8 mouse cellular contexts compared by ENCODE assay signal in genomic region chr13:58385547-58385920, GRCm38 (mm10). TPM values are rescaled to one million over a fixed set of nuclear protein-coding genes. Genes with fewer than 3 reads are reported as not detected.
DNase-seq lines count a peak whose midpoint lies in the region; ATAC-seq and TF ChIP-seq lines count a peak whose summit lies in the region.

No protein-coding gene starts in this region.

- no peak for ATAC-seq in embryonic facial prominence, embryonic 14.5 days (ENCODE audit: low read depth)
- peak; percentile 43 for ATAC-seq in intestine, embryonic 16.5 days
- ATAC-seq in neural tube, embryonic 13.5 days (ENCODE audit: low read depth), result no peak

- H3K9me3 ChIP-seq in embryonic facial prominence, embryonic 14.5 days (ENCODE audit: control insufficient read depth, low read length), result peaks cover 15% of the 10 kb centered on the region
- H3K9me3 ChIP-seq in intestine, embryonic 16.5 days (ENCODE audit: control insufficient read depth, low read length), result peaks cover 10% of the 10 kb centered on the region
- peaks cover 15% of the 10 kb centered on the region for H3K9me3 ChIP-seq in neural tube, embryonic 13.5 days

- no peaks in the 10 kb centered on the region for H3K4me1 ChIP-seq in embryonic facial prominence, embryonic 14.5 days (ENCODE audit: control insufficient read depth, insufficient read depth, low read length)
- peaks cover 9% of the 10 kb centered on the region; the same call in 1 of the 2 replicates for H3K4me1 ChIP-seq in intestine, embryonic 16.5 days (ENCODE audit: control insufficient read depth, insufficient read depth, low read length)
- H3K4me1 ChIP-seq in neural tube, embryonic 13.5 days (replicated peaks), result peaks cover 12% of the 10 kb centered on the region

- H3K4me2 ChIP-seq in embryonic facial prominence, embryonic 14.5 days (ENCODE audit: low read depth, low read length), result peak overlapping the region; percentile 92
- H3K4me2 ChIP-seq in intestine, embryonic 16.5 days (ENCODE audit: low read depth, low read length), result peak overlapping the region; percentile 86
- peak overlapping the region; percentile 90 for H3K4me2 ChIP-seq in neural tube, embryonic 13.5 days

- H3K27me3 ChIP-seq in embryonic facial prominence, embryonic 14.5 days (replicated peaks; ENCODE audit: control insufficient read depth, insufficient read depth, low read length), result no peaks in the 10 kb centered on the region
- no peaks in the 10 kb centered on the region for H3K27me3 ChIP-seq in intestine, embryonic 16.5 days (replicated peaks; ENCODE audit: control insufficient read depth, insufficient read depth, low read length)
- H3K27me3 ChIP-seq in neural tube, embryonic 13.5 days, result no peaks in the 10 kb centered on the region

- WGBS in embryonic facial prominence, embryonic 14.5 days, result 74% methylated on average over 7 of the region's 7 CpGs
- 68% methylated on average over 7 of the region's 7 CpGs for WGBS in intestine, embryonic 16.5 days
- WGBS in neural tube, embryonic 13.5 days, result 86% methylated on average over 7 of the region's 7 CpGs

- H3K36me3 ChIP-seq in embryonic facial prominence, embryonic 14.5 days (ENCODE audit: control insufficient read depth, insufficient read depth, low read length), result peaks cover 29% of the 10 kb centered on the region
- peaks cover 24% of the 10 kb centered on the region for H3K36me3 ChIP-seq in intestine, embryonic 16.5 days (ENCODE audit: control insufficient read depth, insufficient read depth, low read length)
- H3K36me3 ChIP-seq in neural tube, embryonic 13.5 days, result peaks cover 36% of the 10 kb centered on the region

- DNase-seq in left cerebral cortex, adult 2 months (ENCODE audit: extremely low spot score in 1 of 2, low spot score in 2 of 2), result no peak
- no peak for DNase-seq in left cerebral cortex, postnatal 14 days (ENCODE audit: low spot score in 2 of 2)
- no peak for DNase-seq in embryonic facial prominence, embryonic 14.5 days (ENCODE audit: low spot score)
- no peak for DNase-seq in urinary bladder, postnatal 25 days (ENCODE audit: low spot score)
- no peak for DNase-seq in gastrocnemius, postnatal 14 days
- DNase-seq in lung, postnatal 36 days, result no peak

- no peak for TF ChIP-seq CTCF in left cerebral cortex, adult 2 months (IDR thresholded peaks at IDR 0.05)

- intact Hi-C loops in left cerebral cortex, adult 2 months (cut with DNase I), result loop anchor here (5.0 kb wide), 1 partner anchor 157 kb away; no protein-coding TSS in a partner anchor
- intact Hi-C loops in left cerebral cortex, postnatal 14 days (cut with DNase I), result loop anchor here (2.0 to 5.0 kb wide), 2 partner anchors 157 to 227 kb away; no protein-coding TSS in a partner anchor
- intact Hi-C loops in gastrocnemius, postnatal 14 days (cut with DNase I; ENCODE audit: low total_unique reads), result loop anchor here (5.0 to 10.0 kb wide), 2 partner anchors 98 to 231 kb away; partner anchors contain the start of gene Idnk

- peak overlapping the region; percentile 86 for H3K9ac ChIP-seq in embryonic facial prominence, embryonic 14.5 days (ENCODE audit: low read depth, low read length)
- peak overlapping the region; percentile 94 for H3K9ac ChIP-seq in intestine, embryonic 16.5 days (ENCODE audit: low read depth, low read length)
- peak overlapping the region; percentile 81; the same call in 1 of the 2 replicates for H3K9ac ChIP-seq in neural tube, embryonic 13.5 days

- H3K27ac ChIP-seq in left cerebral cortex, adult 2 months, result no peak overlapping the region
- H3K27ac ChIP-seq in embryonic facial prominence, embryonic 14.5 days (replicated peaks; ENCODE audit: low read depth, low read length), result peak overlapping the region; percentile 40; the same call in 1 of the 2 replicates
- peak overlapping the region; percentile 85 for H3K27ac ChIP-seq in intestine, embryonic 16.5 days (ENCODE audit: low read length)
- H3K27ac ChIP-seq in neural tube, embryonic 13.5 days (replicated peaks), result peak overlapping the region; percentile 59

- H3K4me3 ChIP-seq in left cerebral cortex, adult 2 months, result peak overlapping the region; percentile 81
- peak overlapping the region; percentile 80 for H3K4me3 ChIP-seq in embryonic facial prominence, embryonic 14.5 days (ENCODE audit: low read depth, low read length)
- H3K4me3 ChIP-seq in intestine, embryonic 16.5 days (ENCODE audit: low read length), result peak overlapping the region; percentile 78
- peak overlapping the region; percentile 82 for H3K4me3 ChIP-seq in neural tube, embryonic 13.5 days

RNA-seq across cellular contexts. Expression of gene 2210016F16Rik, which starts 0.5 kb away (rescaled TPM):
- total RNA-seq in left cerebral cortex, adult 2 months (2021), result 1 to 10 TPM; 7.1 to 7.4 TPM
- 1 to 10 TPM; 4.5 to 5.1 TPM for total RNA-seq in left cerebral cortex, postnatal 14 days (2021)
- polyA plus RNA-seq in embryonic facial prominence, embryonic 14.5 days (2014; fragmentation: Nextera tagmentation; extraction: Ambion mirVana), result 29.1 and 30.3 TPM in 2 replicates
- polyA plus RNA-seq in intestine, embryonic 16.5 days (2015; fragmentation: Nextera tagmentation; extraction: Ambion mirVana), result 48.7 and 55.7 TPM in 2 replicates
- 24.8 and 26.4 TPM in 2 replicates for polyA plus RNA-seq in neural tube, embryonic 13.5 days (2015; fragmentation: Nextera tagmentation; extraction: Ambion mirVana)
- total RNA-seq in gastrocnemius, postnatal 14 days (2021), result 10 to 100 TPM; 10.1 to 10.5 TPM

RNA-seq across cellular contexts. Expression of gene Rmi1, which starts 16.5 kb away (rescaled TPM):
- 10 to 100 TPM; 13.4 to 15.9 TPM for total RNA-seq in left cerebral cortex, adult 2 months (2021)
- total RNA-seq in left cerebral cortex, postnatal 14 days (2021), result 10 to 100 TPM; 12.8 to 13.0 TPM
- polyA plus RNA-seq in embryonic facial prominence, embryonic 14.5 days (2014; fragmentation: Nextera tagmentation; extraction: Ambion mirVana), result 22.6 and 23.5 TPM in 2 replicates
- 20.2 and 20.8 TPM in 2 replicates for polyA plus RNA-seq in intestine, embryonic 16.5 days (2015; fragmentation: Nextera tagmentation; extraction: Ambion mirVana)
- polyA plus RNA-seq in neural tube, embryonic 13.5 days (2015; fragmentation: Nextera tagmentation; extraction: Ambion mirVana), result 23.1 and 23.6 TPM in 2 replicates
- 1 to 10 TPM; 5.1 to 5.4 TPM for total RNA-seq in gastrocnemius, postnatal 14 days (2021)

RNA-seq across cellular contexts. Expression of gene Hnrnpk, which starts 17.6 kb away (rescaled TPM):
- 100 to 1,000 TPM; 566 to 576 TPM for total RNA-seq in left cerebral cortex, adult 2 months (2021)
- 100 to 1,000 TPM; 649 to 670 TPM for total RNA-seq in left cerebral cortex, postnatal 14 days (2021)
- 1,259 and 1,407 TPM in 2 replicates for polyA plus RNA-seq in embryonic facial prominence, embryonic 14.5 days (2014; fragmentation: Nextera tagmentation; extraction: Ambion mirVana)
- polyA plus RNA-seq in intestine, embryonic 16.5 days (2015; fragmentation: Nextera tagmentation; extraction: Ambion mirVana), result 1,107 and 1,211 TPM in 2 replicates
- 1,581 and 1,759 TPM in 2 replicates for polyA plus RNA-seq in neural tube, embryonic 13.5 days (2015; fragmentation: Nextera tagmentation; extraction: Ambion mirVana)
- 100 to 1,000 TPM; 334 to 386 TPM for total RNA-seq in gastrocnemius, postnatal 14 days (2021)

RNA-seq across cellular contexts. Expression of gene Kif27, which starts 26.6 kb away (rescaled TPM):
- total RNA-seq in left cerebral cortex, adult 2 months (2021), result 1 to 10 TPM; 2.4 to 3.5 TPM
- total RNA-seq in left cerebral cortex, postnatal 14 days (2021), result 1 to 10 TPM; 2.6 to 3.3 TPM
- polyA plus RNA-seq in embryonic facial prominence, embryonic 14.5 days (2014; fragmentation: Nextera tagmentation; extraction: Ambion mirVana), result 0.98 and 1.7 TPM in 2 replicates
- 0.32 and 0.66 TPM in 2 replicates for polyA plus RNA-seq in intestine, embryonic 16.5 days (2015; fragmentation: Nextera tagmentation; extraction: Ambion mirVana)
- 1.2 and 1.3 TPM in 2 replicates for polyA plus RNA-seq in neural tube, embryonic 13.5 days (2015; fragmentation: Nextera tagmentation; extraction: Ambion mirVana)
- under 1 TPM; 0.07 to 0.33 TPM for total RNA-seq in gastrocnemius, postnatal 14 days (2021)
